Mouse (Mus musculus) 3T3-L1 (cell line): ENCODE data around the gene Olfr30.
"Not testable (repeated sequence)": the region's sequence is repeated elsewhere in the genome, so short reads cannot be mapped to it uniquely, and the experiment has no call there.

Source experiments
- DNase-seq: peaks from one replicate; pipeline ENCODE4 v3.0.0-alpha.2; 2015; ENCODE audit warnings: low read depth, low spot score

Gene Olfr30

GRCm38 (mm10) chr11:58462170-58462569, at the start of gene Olfr30:
TSS of gene Olfr30 (minus strand) at chr11:58462270.
- no peak for DNase-seq

- DNase-seq: not testable (repeated sequence)
These were observed 47.0 kb upstream of the Olfr30 start for GRCm38 (mm10) chr11:58509058-58509457.

DNA sequence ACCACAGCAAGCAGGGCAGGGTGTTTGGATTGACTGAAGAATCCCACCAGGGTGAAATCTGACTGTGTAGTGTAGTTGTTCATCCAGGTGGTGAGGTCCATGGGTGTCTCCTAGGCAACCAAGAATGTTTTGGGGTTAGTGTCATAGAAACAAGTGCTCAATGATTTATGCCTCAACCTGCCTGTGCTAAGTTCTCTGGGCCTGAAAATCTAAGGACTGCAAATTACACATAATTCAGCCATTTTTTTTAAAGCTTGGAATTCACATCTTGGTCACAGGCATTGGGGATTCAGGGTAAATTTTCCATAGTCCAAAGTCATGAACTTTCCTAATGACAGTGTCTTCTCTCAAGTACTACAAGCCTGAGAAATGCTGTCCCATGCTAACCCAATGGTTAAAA, 40.4 kb upstream of the Olfr30 start, which contains the start of gene Olfr331:
Gene Olfr331, minus strand, starts transcription at position 101 of the 400 bp plus-strand sequence.
- DNase-seq: not testable (repeated sequence)

GRCm38 (mm10) chr11:58499290-58499689, 37.2 kb upstream of the Olfr30 start:
- peak; percentile 55 for DNase-seq

GRCm38 (mm10) chr11:58498761-58499160, 36.7 kb upstream of the Olfr30 start:
- DNase-seq: no peak

DNA sequence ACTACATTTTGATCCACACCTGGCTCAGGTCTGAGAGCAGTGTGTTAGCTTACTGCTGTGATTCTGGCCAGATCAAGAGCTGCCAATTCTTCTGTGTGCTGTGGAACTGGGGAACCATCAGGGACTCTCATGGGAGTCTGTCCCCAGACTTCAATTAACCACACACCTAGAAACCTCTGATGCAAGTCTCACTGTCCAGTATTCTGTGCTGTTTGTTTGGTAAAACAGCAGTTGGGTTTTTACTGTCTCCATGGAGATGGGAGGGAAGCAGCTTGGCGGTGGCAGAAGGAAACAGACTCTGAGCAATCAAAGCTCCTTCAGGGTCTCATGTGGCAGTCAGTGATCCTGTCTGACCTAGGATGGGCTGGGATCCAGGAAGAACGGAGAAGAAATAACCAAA, 30.4 kb upstream of the Olfr30 start, which contains the start of gene Olfr332:
Gene Olfr332, minus strand, starts transcription at position 101 of the 400 bp plus-strand sequence.
- DNase-seq: no peak

- no peak for DNase-seq
These were observed 8.5 kb downstream of the Olfr30 start for GRCm38 (mm10) chr11:58453592-58453991.

DNA sequence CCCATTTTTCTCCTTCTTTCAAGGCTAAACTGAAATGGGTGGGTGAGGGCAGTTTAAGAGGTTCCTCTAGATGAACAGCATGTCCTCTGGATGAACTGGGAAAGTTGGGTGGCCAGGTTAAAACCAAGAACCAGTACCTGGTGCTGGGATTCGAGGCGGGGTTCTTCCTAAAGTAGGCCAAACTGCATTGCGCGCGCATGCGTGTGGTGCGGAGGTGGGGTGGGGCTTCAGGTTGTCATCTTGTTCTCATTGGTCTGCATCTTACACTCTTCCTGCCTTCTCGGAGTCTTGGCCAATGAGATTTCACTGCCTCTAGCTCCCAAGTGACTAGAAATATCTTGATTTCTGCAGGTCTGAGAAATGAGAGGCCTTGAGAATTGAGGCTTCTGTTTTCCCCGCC, 9.3 kb downstream of the Olfr30 start, which contains the start of gene Lypd9:
Gene Lypd9, minus strand, starts transcription at position 165 of the 400 bp plus-strand sequence.
- DNase-seq: no peak

DNA sequence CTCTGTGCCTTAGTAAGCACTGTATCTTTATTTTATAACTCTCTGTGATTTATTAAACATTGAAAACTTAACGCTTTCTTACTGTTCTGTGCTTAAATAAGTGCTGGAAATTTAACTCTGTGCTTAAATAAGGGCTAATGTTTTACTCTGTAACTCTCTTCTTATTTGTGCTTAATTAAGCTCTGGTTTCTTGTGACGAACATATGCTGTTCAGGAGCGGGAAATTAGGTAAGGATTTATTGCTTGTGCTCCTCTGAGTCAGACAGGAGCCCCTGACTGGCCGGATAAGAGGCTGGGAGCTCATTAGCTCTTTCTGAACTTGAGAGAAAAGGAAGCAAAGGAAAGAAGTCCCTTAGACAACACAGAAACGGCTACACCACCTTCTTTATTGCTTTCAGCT, 24.2 kb downstream of the Olfr30 start:
- no peak for DNase-seq

- DNase-seq: no peak
These were observed 29.8 kb downstream of the Olfr30 start, which contains the start of gene Gm12253 for GRCm38 (mm10) chr11:58432259-58432658. TSS of gene Gm12253 (plus strand) at chr11:58432559.

- no peak for DNase-seq
These were observed 41.3 kb downstream of the Olfr30 start, which contains the start of gene 1810065E05Rik for GRCm38 (mm10) chr11:58420815-58421214. TSS of gene 1810065E05Rik (plus strand) at chr11:58421111.

GRCm38 (mm10) chr11:58418336-58418735, 43.7 kb downstream of the Olfr30 start:
- DNase-seq: no peak

DNA sequence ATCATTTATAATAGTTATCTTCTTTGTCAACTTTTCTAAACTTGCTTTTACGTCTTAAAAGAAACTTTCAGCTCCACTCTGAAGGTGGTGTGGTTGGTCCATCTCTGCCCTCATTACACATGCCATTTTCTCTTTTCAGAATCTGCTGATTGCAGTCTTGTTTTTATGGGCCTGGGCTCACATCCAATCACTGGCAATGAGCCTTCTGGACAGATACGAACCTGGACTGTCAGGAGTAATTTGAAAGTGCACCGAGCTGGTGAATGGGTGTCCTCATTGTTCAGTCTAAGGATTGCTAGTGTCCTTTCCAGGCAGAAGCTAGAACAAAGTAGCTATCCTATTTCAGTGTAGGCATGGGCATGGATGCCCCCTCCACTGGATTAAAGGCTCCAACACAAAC, 54.0 kb downstream of the Olfr30 start:
- no peak for DNase-seq
